Mouse (Mus musculus) forebrain, embryonic 11.5 days (tissue): ENCODE data around the gene Ly75. TPM values are rescaled to one million over a fixed set of nuclear protein-coding genes. Genes with fewer than 3 reads are reported as not detected.

Experiments
- ATAC-seq: fragments of 200-750 bp; cut with Nextera tagmentation; replicated peaks from 2 replicates; pipeline ENCODE4 v1.8.0; 2017; ENCODE audit warnings: moderate TSS enrichment; ENCODE audit not compliant: low FRiP score
- DNase-seq: peaks from one replicate; pipeline ENCODE4 v3.0.0-alpha.2; 2017; ENCODE audit warnings: low spot score
- H3K27ac ChIP-seq: fragments of 300-500 bp; sonication (generic); 2 replicates; pipeline ENCODE4 v1.5.1; 2014; ENCODE audit warnings: low read depth, low read length
- H3K27me3 ChIP-seq: fragments of 300-500 bp; sonication (generic); 2 replicates; pipeline ENCODE4 v1.6.1; 2014; ENCODE audit warnings: mild to moderate bottlenecking, low read length, mixed read lengths; ENCODE audit not compliant: control insufficient read depth, insufficient read depth
- H3K36me3 ChIP-seq: fragments of 300-500 bp; sonication (generic); 2 replicates; pipeline ENCODE4 v1.6.1; 2014; ENCODE audit warnings: mild to moderate bottlenecking, low read length, moderate library complexity, mixed read lengths; ENCODE audit not compliant: control insufficient read depth, insufficient read depth
- H3K4me1 ChIP-seq: fragments of 300-500 bp; sonication (generic); replicated peaks from 2 replicates; pipeline ENCODE4 v1.6.1; 2014; ENCODE audit warnings: low read length, mixed read lengths; ENCODE audit not compliant: control insufficient read depth, insufficient read depth
- H3K4me2 ChIP-seq: fragments of 300-500 bp; sonication (generic); 2 replicates; pipeline ENCODE4 v1.6.1; 2014; ENCODE audit warnings: low read depth, mild to moderate bottlenecking, low read length, moderate library complexity, mixed read lengths; ENCODE audit not compliant: severe bottlenecking
- H3K4me3 ChIP-seq: fragments of 300-500 bp; sonication (generic); 2 replicates; pipeline ENCODE4 v1.5.1; 2014; ENCODE audit warnings: low read depth, low read length
- H3K9ac ChIP-seq: fragments of 300-500 bp; sonication (generic); 2 replicates; pipeline ENCODE4 v1.6.1; 2014; ENCODE audit warnings: low read length
- H3K9me3 ChIP-seq: fragments of 300-500 bp; sonication (generic); 2 replicates; pipeline ENCODE4 v1.6.1; 2016; ENCODE audit warnings: low read length, mixed read lengths; ENCODE audit not compliant: control insufficient read depth
- WGBS: fragments of 180-500 bp; shearing (Covaris S2); extraction: QIAGEN DNeasy Blood & Tissue Kit; methylation state at CpG from one replicate; pipeline ENCODE4 v1.1.7; 2014; 5-methylcytosine and 5-hydroxymethylcytosine counted together
- polyA plus RNA-seq: library from polyadenylated mRNA; unstranded; fragments of >200 nt; fragmentation: Nextera tagmentation; extraction: Ambion mirVana; gene quantifications from 2 replicates; pipeline ENCODE4 v1.2.1, GENCODE M21; 2014

Gene Ly75
- polyA plus RNA-seq, 1 experiment from 2014 or later, result 1.9 TPM

DNA sequence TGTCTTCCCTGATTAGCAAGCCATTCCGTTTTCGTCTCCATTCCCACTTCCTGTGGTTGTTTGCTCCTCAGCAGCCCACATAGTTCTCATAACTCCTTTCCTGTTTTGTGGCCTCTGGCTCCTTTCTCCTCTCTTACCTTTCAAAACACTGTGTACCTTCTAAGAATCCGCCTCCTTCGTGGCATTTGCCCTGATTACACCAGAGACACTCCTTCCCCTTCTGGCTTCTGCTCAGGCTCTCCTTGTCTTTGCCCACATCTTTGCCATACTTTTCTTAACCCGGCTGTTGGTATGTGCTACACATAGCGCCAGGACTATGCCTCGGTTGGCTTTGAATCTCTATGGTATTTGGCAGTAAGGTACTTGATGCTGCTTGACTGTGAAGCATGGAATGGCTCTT lies 35.2 kb downstream of the Ly75 start:
- ATAC-seq (no peak), DNase-seq (no peak)
- H3K4me1 ChIP-seq, result 0 out of 2 replicates have a peak, but pooled peaks cover 3% of the 10 kb centered on the region
- no peaks in the 10 kb centered on the region for H3K9me3 ChIP-seq
- no peak overlapping the region for H3K27ac ChIP-seq
- peaks cover 21% of the 10 kb centered on the region for H3K27me3 ChIP-seq
- H3K36me3 ChIP-seq, result no peaks in the 10 kb centered on the region
- H3K4me2 ChIP-seq, result no peak overlapping the region
- H3K4me3 ChIP-seq, result no peak overlapping the region
- H3K9ac ChIP-seq, result no peak overlapping the region
- 88% methylated on average over 7 of the region's 7 CpGs for WGBS

DNA sequence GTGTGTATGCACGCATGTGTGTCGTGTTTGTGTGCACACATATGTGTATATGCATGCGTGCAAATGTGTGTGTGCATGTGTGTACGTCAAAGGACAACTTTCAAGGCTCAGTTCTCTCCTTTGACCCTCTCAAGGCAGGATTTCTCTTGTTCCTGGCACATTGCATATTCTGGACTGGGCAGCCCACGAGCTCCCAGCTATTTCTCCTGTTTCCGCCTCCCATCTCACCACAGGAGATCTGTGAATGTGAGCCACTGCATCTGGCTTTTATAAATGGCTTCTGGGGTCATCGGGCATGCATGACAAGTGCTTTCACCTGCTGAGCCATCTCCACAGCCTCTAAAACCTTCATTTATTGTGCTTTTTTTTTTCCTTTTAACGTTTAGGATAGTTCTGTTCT lies 36.6 kb downstream of the Ly75 start:
- Histone ChIP-seq H3K9me3 (no peaks in the 10 kb centered on the region), H3K4me1 (0 out of 2 replicates have a peak, but pooled peaks cover 3% of the 10 kb centered on the region), H3K27me3 (peaks cover 27% of the 10 kb centered on the region), H3K36me3 (no peaks in the 10 kb centered on the region), H3K9ac (no peak overlapping the region), H3K4me3 (no peak overlapping the region), H3K4me2 (no peak overlapping the region), H3K27ac (no peak overlapping the region)
- ATAC-seq (no peak), DNase-seq (no peak)
- 58% methylated on average over 8 of the region's 8 CpGs for WGBS

DNA sequence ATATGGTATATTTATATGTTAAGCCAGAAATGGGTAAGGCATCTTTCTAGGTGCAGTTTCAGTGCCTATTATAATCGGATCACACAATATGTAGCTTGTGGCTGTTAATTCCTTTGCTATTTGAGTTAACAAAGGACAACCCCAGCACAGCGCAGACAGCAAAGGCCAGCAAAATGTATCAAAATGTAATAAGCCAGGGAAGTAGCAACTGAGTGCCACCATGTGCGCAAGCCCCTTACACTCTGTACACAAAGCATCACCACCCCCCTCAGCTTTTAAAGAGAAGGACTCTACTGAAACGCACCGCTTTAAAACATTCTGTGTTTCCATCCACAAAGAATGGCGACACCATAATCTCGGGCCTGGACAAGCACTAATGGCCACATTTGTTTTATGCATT lies 37.4 kb downstream of the Ly75 start:
- DNase-seq (no peak), ATAC-seq (no peak)
- no peaks in the 10 kb centered on the region for H3K36me3 ChIP-seq
- no peak overlapping the region for H3K4me3 ChIP-seq
- H3K9me3 ChIP-seq, result no peaks in the 10 kb centered on the region
- H3K9ac ChIP-seq, result no peak overlapping the region
- no peak overlapping the region for H3K4me2 ChIP-seq
- 66% methylated on average over 7 of the region's 7 CpGs for WGBS
- H3K4me1 ChIP-seq, result 0 out of 2 replicates have a peak, but pooled peaks cover 3% of the 10 kb centered on the region
- H3K27me3 ChIP-seq, result peaks cover 33% of the 10 kb centered on the region
- H3K27ac ChIP-seq, result no peak overlapping the region

DNA sequence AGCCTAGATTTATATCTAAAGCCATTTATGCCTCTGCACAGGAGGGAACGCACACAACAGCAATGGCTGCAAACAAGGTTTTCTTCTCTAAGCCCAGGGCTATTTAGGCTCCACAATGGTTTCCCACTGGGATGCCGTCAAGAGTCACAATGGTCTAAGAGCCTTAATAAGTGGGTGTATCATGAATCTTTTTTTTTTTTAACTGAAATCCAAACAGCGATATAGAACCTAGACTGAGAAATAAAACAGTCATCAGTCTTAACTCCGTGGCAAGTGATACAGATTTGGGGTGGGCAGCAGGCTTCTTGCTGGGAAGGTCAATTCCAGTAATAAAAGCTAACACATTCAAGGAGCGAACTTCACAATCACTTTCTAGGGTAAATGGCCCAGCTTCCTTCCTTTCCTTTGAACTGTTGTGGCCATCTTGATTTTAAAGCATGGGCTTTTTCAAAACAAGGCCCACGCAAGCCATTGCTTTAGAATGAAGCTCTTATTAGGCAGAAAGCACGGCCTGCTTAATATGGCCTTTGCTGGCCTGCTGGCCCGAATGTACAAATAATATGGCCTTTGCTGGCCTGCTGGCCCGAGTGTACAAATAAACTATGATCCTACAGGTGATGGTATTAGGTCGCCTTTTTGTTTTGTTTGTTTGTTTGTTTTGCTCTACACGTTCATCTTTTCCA lies 39.4 kb downstream of the Ly75 start:
- Histone ChIP-seq H3K36me3 (no peaks in the 10 kb centered on the region), H3K4me1 (0 out of 2 replicates have a peak, but pooled peaks cover 3% of the 10 kb centered on the region), H3K27me3 (peaks cover 34% of the 10 kb centered on the region), H3K4me2 (no peak overlapping the region), H3K9ac (no peak overlapping the region), H3K27ac (no peak overlapping the region), H3K9me3 (no peaks in the 10 kb centered on the region), H3K4me3 (no peak overlapping the region)
- DNase-seq (no peak), ATAC-seq (no peak)
- WGBS, result 25% methylated on average over 11 of the region's 11 CpGs

DNA sequence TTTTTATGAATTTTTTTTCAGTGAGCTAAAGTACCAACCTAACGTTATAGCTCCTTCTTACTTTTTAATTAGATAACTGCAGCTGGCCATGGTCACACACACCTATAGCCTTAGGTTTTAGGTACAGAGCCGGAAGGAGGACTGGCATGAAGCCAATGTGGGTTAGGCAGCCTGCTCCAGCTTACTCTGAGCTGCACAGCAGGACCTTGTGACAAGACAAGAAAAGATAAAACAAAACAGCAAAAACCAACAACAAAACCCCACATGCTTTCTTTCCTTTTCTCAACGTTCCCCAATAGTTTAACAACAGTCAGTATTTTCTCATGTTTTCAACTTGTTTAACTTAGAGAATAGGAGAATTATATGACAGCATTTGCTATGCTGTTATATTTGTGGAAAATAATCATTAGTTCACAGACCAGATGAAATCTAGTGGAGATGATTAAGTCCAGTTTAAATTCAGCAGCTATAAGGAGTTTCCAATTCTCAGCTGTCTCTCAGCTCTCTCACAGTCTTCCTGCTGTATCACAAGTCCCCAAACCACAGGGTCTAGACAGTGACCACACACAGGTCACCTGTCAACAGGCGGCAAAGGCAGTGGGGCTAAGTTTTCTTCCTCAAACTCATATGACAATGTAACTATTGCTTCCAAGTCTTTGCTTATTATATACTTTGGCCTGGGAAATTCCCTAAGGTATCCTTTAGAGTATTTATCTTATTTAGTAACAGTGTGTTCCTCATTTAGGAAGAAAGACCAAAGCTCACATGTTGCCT lies 40.8 kb downstream of the Ly75 start:
- no peak overlapping the region for H3K4me3 ChIP-seq
- H3K9me3 ChIP-seq, result no peaks in the 10 kb centered on the region
- 0 out of 2 replicates have a peak, but pooled peaks cover 3% of the 10 kb centered on the region for H3K4me1 ChIP-seq
- no peak overlapping the region for H3K9ac ChIP-seq
- DNase-seq, result no peak
- H3K4me2 ChIP-seq, result no peak overlapping the region
- H3K36me3 ChIP-seq, result no peaks in the 10 kb centered on the region
- H3K27me3 ChIP-seq, result peaks cover 30% of the 10 kb centered on the region
- no peak for ATAC-seq
- whole genome bisulfite sequencing, result 53% methylated on average over 4 of the region's 4 CpGs
- H3K27ac ChIP-seq, result no peak overlapping the region

- Histone ChIP-seq H3K4me3 (no peak overlapping the region), H3K36me3 (no peaks in the 10 kb centered on the region), H3K9me3 (no peaks in the 10 kb centered on the region), H3K27ac (no peak overlapping the region), H3K4me1 (no peaks in the 10 kb centered on the region), H3K27me3 (peaks cover 18% of the 10 kb centered on the region), H3K4me2 (no peak overlapping the region), H3K9ac (no peak overlapping the region)
- ATAC-seq, result no peak
- no peak for DNase-seq
- WGBS, result 27% methylated on average over 9 of the region's 9 CpGs
Observed at GRCm38 (mm10) chr2:60337937-60338336, 45.2 kb downstream of the Ly75 start.

GRCm38 (mm10) chr2:60328641-60329040 lies 54.5 kb downstream of the Ly75 start:
- no peak overlapping the region for H3K4me3 ChIP-seq
- WGBS, result 94% methylated on average over 10 of the region's 10 CpGs
- DNase-seq, result no peak
- H3K27me3 ChIP-seq, result no peaks in the 10 kb centered on the region
- H3K4me2 ChIP-seq, result no peak overlapping the region
- H3K9me3 ChIP-seq, result no peaks in the 10 kb centered on the region
- H3K36me3 ChIP-seq, result no peaks in the 10 kb centered on the region
- no peaks in the 10 kb centered on the region for H3K4me1 ChIP-seq
- no peak for ATAC-seq
- no peak overlapping the region for H3K9ac ChIP-seq
- no peak overlapping the region for H3K27ac ChIP-seq

DNA sequence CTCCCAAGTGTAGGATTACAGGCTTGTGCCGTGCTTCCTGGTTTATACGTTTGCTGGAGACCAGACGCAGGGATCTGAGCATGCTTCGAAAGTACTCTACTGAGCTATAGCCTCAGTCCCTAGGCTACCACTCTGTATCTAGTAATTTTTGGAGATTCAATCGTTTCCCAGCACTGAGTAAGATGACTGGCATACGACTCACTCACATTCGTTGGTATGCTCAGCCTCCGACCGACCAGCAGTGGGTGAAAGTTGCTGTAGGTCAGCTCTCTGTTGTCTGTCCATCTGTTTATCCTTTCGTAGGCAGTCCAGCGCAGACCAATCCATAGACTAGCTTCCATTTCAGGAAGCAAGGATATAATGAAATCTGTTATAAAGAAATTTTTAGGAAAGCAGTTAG lies 55.5 kb downstream of the Ly75 start:
- Histone ChIP-seq H3K27me3 (no peaks in the 10 kb centered on the region), H3K4me3 (no peak overlapping the region), H3K27ac (no peak overlapping the region), H3K4me1 (no peaks in the 10 kb centered on the region), H3K36me3 (no peaks in the 10 kb centered on the region), H3K9me3 (no peaks in the 10 kb centered on the region), H3K9ac (no peak overlapping the region), H3K4me2 (no peak overlapping the region)
- no peak for DNase-seq
- WGBS, result 94% methylated on average over 11 of the region's 11 CpGs
- no peak for ATAC-seq
